Mouse (Mus musculus) olfactory bulb, adult 2 months (tissue): ENCODE results near the gene Sec24c.

Experiments
- CTCF ChIP-seq: fragments of 200-500 bp; IDR thresholded peaks from 2 replicates; pipeline ENCODE4 v1.5.1; 2012; ENCODE audit warnings: low read depth, mild to moderate bottlenecking, low read length, moderate library complexity; ENCODE audit not compliant: insufficient read depth
- POLR2A ChIP-seq: fragments of 200-500 bp; IDR thresholded peaks from 2 replicates; pipeline ENCODE4 v1.6.1; 2012; ENCODE audit warnings: mild to moderate bottlenecking, low read depth, low read length, moderate library complexity; ENCODE audit not compliant: insufficient read depth

DNA sequence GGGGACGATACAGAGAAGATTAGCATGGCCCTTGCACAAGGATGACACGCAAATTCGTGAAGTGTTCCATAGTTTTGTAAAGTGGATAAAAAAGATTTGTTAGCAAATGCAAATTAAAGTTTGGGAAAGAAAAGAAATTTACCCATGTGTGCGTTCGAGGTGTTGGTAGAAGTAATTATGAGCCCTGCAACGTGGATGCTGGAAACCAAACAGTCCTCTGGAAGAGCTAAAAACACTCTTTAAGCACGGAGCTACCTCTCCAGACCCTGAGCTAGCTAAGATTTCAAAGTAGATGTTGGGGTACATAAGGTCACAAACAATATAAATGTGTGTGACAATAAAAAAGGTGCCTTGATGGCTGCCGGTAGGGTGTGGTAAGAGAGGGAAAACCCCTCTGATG lies 27.4 kb downstream of the Sec24c start:
- TF ChIP-seq POLR2A (no peak), CTCF (no peak)
